Mouse (Mus musculus) embryonic fibroblast, embryonic 13.5 days (primary cell): ENCODE measurements around the gene Cand1. TPM values are rescaled to one million over a fixed set of nuclear protein-coding genes. Genes with fewer than 3 reads are reported as not detected.

ENCODE experiments used
- H3K27ac ChIP-seq: 2 replicates; pipeline ENCODE4 v1.5.1; 2012; ENCODE audit warnings: low read length, control low read depth, inconsistent platforms; ENCODE audit not compliant: insufficient read depth
- H3K4me1 ChIP-seq: 2 replicates; pipeline ENCODE4 v1.6.1; 2011; ENCODE audit warnings: low read length; ENCODE audit not compliant: control insufficient read depth, insufficient read depth
- H3K4me3 ChIP-seq: 2 replicates; pipeline ENCODE4 v1.5.1; 2011; ENCODE audit warnings: mild to moderate bottlenecking, control low read depth, low read length; ENCODE audit not compliant: insufficient read depth
- CTCF ChIP-seq: IDR thresholded peaks from 2 replicates; pipeline ENCODE4 v1.5.1; 2011; ENCODE audit warnings: mild to moderate bottlenecking, control low read depth, low read length, moderate library complexity, borderline replicate concordance; ENCODE audit not compliant: insufficient read depth
- POLR2A ChIP-seq: IDR thresholded peaks from 2 replicates; pipeline ENCODE4 v1.6.1; 2011; ENCODE audit warnings: low read depth, mild to moderate bottlenecking, control low read depth, low read length, moderate library complexity
- polyA plus RNA-seq: library from polyadenylated mRNA; stranded (reverse); fragments of >200 nt; gene quantifications from 2 replicates; pipeline ENCODE4 v1.2.4, GENCODE M21; 2011; ENCODE audit warnings: low read depth; ENCODE audit not compliant: missing spikeins, insufficient read length

The Cand1 gene
- polyA plus RNA-seq, 1 experiment, result 162 TPM

- Histone ChIP-seq H3K4me3 (no peak overlapping the region), H3K4me1 (no peaks in the 10 kb centered on the region), H3K27ac (no peak overlapping the region)
- no peak for TF ChIP-seq CTCF
- TF ChIP-seq POLR2A, result no peak
Measured at GRCm38 (mm10) chr10:119192598-119193372, 47.1 kb downstream of the Cand1 start.

- TF ChIP-seq CTCF, result no peak
- no peak for TF ChIP-seq POLR2A
- Histone ChIP-seq H3K4me1 (no peaks in the 10 kb centered on the region), H3K4me3 (no peak overlapping the region), H3K27ac (no peak overlapping the region)
Measured at GRCm38 (mm10) chr10:119187720-119188119, 52.1 kb downstream of the Cand1 start.

GRCm38 (mm10) chr10:119169656-119170055 is 70.2 kb downstream of the Cand1 start:
- TF ChIP-seq POLR2A, result no peak
- no peak for TF ChIP-seq CTCF
- Histone ChIP-seq H3K4me3 (no peak overlapping the region), H3K4me1 (no peaks in the 10 kb centered on the region), H3K27ac (peak overlapping the region; percentile 84; the same call in 1 of the 2 replicates)

GRCm38 (mm10) chr10:119169237-119169636 is 70.6 kb downstream of the Cand1 start:
- Histone ChIP-seq H3K27ac (peak overlapping the region; percentile 84), H3K4me3 (no peak overlapping the region), H3K4me1 (no peaks in the 10 kb centered on the region)
- TF ChIP-seq POLR2A (no peak), CTCF (no peak)

GRCm38 (mm10) chr10:119168791-119169190 is 71.1 kb downstream of the Cand1 start:
- Histone ChIP-seq H3K4me1 (no peaks in the 10 kb centered on the region), H3K27ac (peak overlapping the region; percentile 84), H3K4me3 (no peak overlapping the region)
- TF ChIP-seq POLR2A (no peak), CTCF (no peak)

GRCm38 (mm10) chr10:119167858-119168257 is 72.0 kb downstream of the Cand1 start:
- Histone ChIP-seq H3K4me1 (no peaks in the 10 kb centered on the region), H3K27ac (no peak overlapping the region), H3K4me3 (no peak overlapping the region)
- TF ChIP-seq CTCF (no peak), POLR2A (no peak)

- Histone ChIP-seq H3K4me3 (no peak overlapping the region), H3K27ac (no peak overlapping the region), H3K4me1 (peaks cover 4% of the 10 kb centered on the region)
- TF ChIP-seq POLR2A (no peak), CTCF (no peak)
Measured at GRCm38 (mm10) chr10:119165051-119165450, 74.8 kb downstream of the Cand1 start.

GRCm38 (mm10) chr10:119161820-119162382 is 78.0 kb downstream of the Cand1 start:
- Histone ChIP-seq H3K4me1 (peaks cover 4% of the 10 kb centered on the region), H3K4me3 (no peak overlapping the region), H3K27ac (peak overlapping the region; percentile 42)
- TF ChIP-seq POLR2A, result no peak
- TF ChIP-seq CTCF, result no peak

GRCm38 (mm10) chr10:119160161-119160560 is 79.7 kb downstream of the Cand1 start:
- H3K27ac ChIP-seq, result no peak overlapping the region
- H3K4me1 ChIP-seq, result peaks cover 4% of the 10 kb centered on the region
- TF ChIP-seq CTCF (no peak), POLR2A (no peak)
- no peak overlapping the region for H3K4me3 ChIP-seq

- TF ChIP-seq POLR2A, result no peak
- no peak for TF ChIP-seq CTCF
- Histone ChIP-seq H3K4me1 (no peaks in the 10 kb centered on the region), H3K27ac (no peak overlapping the region), H3K4me3 (no peak overlapping the region)
Measured at GRCm38 (mm10) chr10:119149261-119149660, 90.6 kb downstream of the Cand1 start.

Other genes with a start within 250 kb of the Cand1 start
- gene Grip1, start 213.8 kb upstream of the Cand1 start, polyA plus RNA-seq, result 0.57 and 1.1 TPM in 2 replicates